In the genomic region with DNA sequence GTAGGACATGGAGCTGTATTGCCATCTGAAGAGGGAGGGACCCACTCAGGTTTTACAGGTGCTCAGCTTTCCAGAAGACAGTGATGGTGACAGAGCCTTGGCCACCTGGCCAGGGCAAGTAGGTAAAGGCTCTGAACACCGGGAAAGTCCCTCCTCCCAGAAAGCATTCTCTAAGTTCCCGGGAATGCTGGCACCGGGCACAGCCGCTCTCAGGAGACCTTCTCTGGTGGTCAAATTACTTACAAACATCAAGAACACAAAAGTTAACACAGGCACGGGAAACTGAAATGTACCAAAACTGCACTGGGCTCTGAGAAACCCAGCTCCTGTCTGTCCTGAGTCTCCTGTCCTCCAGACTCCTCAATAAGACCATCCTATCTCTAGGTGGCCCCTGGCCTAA, we compare ENCODE assay signal across 8 mouse cellular contexts. TPM values are rescaled to one million over a fixed set of nuclear protein-coding genes. Genes with fewer than 3 reads are reported as not detected.
A peak's percentile ranks its signal among the peaks of the same experiment; 100 is the strongest.
DNase-seq lines count a peak whose midpoint lies in the region; ATAC-seq and TF ChIP-seq lines count a peak whose summit lies in the region.

No protein-coding gene starts in this region.

- H3K4me3 ChIP-seq in lung, embryonic 14.5 days (ENCODE audit: low read depth, low read length), result peak overlapping the region; percentile 82
- H3K4me3 ChIP-seq in embryonic facial prominence, embryonic 13.5 days, result peak overlapping the region; percentile 87
- peak overlapping the region; percentile 76 for H3K4me3 ChIP-seq in intestine, embryonic 15.5 days (replicated peaks)
- H3K4me3 ChIP-seq in neural tube, embryonic 13.5 days, result peak overlapping the region; percentile 94

- H3K9ac ChIP-seq in lung, embryonic 14.5 days, result peak overlapping the region; percentile 78
- H3K9ac ChIP-seq in embryonic facial prominence, embryonic 13.5 days, result peak overlapping the region; percentile 90
- H3K9ac ChIP-seq in intestine, embryonic 15.5 days, result peak overlapping the region; percentile 90
- peak overlapping the region; percentile 95 for H3K9ac ChIP-seq in neural tube, embryonic 13.5 days

- intact Hi-C loops in left cerebral cortex, postnatal 25 days (cut with DNase I), result loop anchor here (1.0 to 5.0 kb wide), 3 partner anchors 47 to 218 kb away; a partner anchor contains a TSS

- H3K27ac ChIP-seq in lung, embryonic 14.5 days (ENCODE audit: low read depth), result peak overlapping the region; percentile 73; the same call in 1 of the 2 replicates
- H3K27ac ChIP-seq in embryonic facial prominence, embryonic 13.5 days, result peak overlapping the region; percentile 82
- peak overlapping the region; percentile 67; the same call in 1 of the 2 replicates for H3K27ac ChIP-seq in intestine, embryonic 15.5 days
- peak overlapping the region; percentile 89 for H3K27ac ChIP-seq in neural tube, embryonic 13.5 days (replicated peaks)

- peaks cover under 1% of the 10 kb centered on the region; the same call in 1 of the 2 replicates for H3K36me3 ChIP-seq in lung, embryonic 14.5 days (ENCODE audit: insufficient read depth)
- H3K36me3 ChIP-seq in embryonic facial prominence, embryonic 13.5 days, result peaks cover 12% of the 10 kb centered on the region
- no peaks in the 10 kb centered on the region for H3K36me3 ChIP-seq in intestine, embryonic 15.5 days
- H3K36me3 ChIP-seq in neural tube, embryonic 13.5 days, result peaks cover 8% of the 10 kb centered on the region; the same call in 1 of the 2 replicates

- H3K4me1 ChIP-seq in lung, embryonic 14.5 days (ENCODE audit: insufficient read depth), result peaks cover 11% of the 10 kb centered on the region
- H3K4me1 ChIP-seq in embryonic facial prominence, embryonic 13.5 days, result peaks cover 17% of the 10 kb centered on the region
- peaks cover 15% of the 10 kb centered on the region for H3K4me1 ChIP-seq in intestine, embryonic 15.5 days (replicated peaks)
- peaks cover 38% of the 10 kb centered on the region for H3K4me1 ChIP-seq in neural tube, embryonic 13.5 days (replicated peaks)

- no peaks in the 10 kb centered on the region for H3K9me3 ChIP-seq in lung, embryonic 14.5 days (ENCODE audit: low read depth, low read length)
- H3K9me3 ChIP-seq in embryonic facial prominence, embryonic 13.5 days, result no peaks in the 10 kb centered on the region
- H3K9me3 ChIP-seq in intestine, embryonic 15.5 days, result no peaks in the 10 kb centered on the region
- no peaks in the 10 kb centered on the region for H3K9me3 ChIP-seq in neural tube, embryonic 13.5 days

- no peaks in the 10 kb centered on the region for H3K27me3 ChIP-seq in lung, embryonic 14.5 days (ENCODE audit: insufficient read depth, low read length)
- no peaks in the 10 kb centered on the region for H3K27me3 ChIP-seq in embryonic facial prominence, embryonic 13.5 days
- no peaks in the 10 kb centered on the region for H3K27me3 ChIP-seq in intestine, embryonic 15.5 days (replicated peaks)
- H3K27me3 ChIP-seq in neural tube, embryonic 13.5 days, result no peaks in the 10 kb centered on the region

- peak; percentile 15 for DNase-seq in lung, embryonic 14.5 days
- DNase-seq in lung, postnatal 36 days, result no peak
- DNase-seq in left cerebral cortex, postnatal 25 days (ENCODE audit: low spot score in 2 of 2), result no peak
- no peak for DNase-seq in layer of hippocampus, postnatal 14 days (ENCODE audit: low spot score in 2 of 2)
- no peak for DNase-seq in cerebellum, adult 11-12 months

- H3K4me2 ChIP-seq in lung, embryonic 14.5 days, result peak overlapping the region; percentile 87
- peak overlapping the region; percentile 87 for H3K4me2 ChIP-seq in embryonic facial prominence, embryonic 13.5 days
- peak overlapping the region; percentile 68 for H3K4me2 ChIP-seq in intestine, embryonic 15.5 days (replicated peaks)
- peak overlapping the region; percentile 89 for H3K4me2 ChIP-seq in neural tube, embryonic 13.5 days

- no peak for TF ChIP-seq CTCF in lung, embryonic 14.5 days (IDR thresholded peaks at IDR 0.05; ENCODE audit: low read depth)

- ATAC-seq in lung, embryonic 14.5 days (ENCODE audit: insufficient read depth), result peak; percentile 3; the same call in 1 of the 2 replicates
- ATAC-seq in embryonic facial prominence, embryonic 13.5 days (ENCODE audit: insufficient number of reproducible peaks, insufficient read depth, low FRiP score, low TSS enrichment, low read depth), result no peak
- ATAC-seq in intestine, embryonic 15.5 days, result peak; percentile 7; the same call in 1 of the 2 replicates
- no peak; the same call in 1 of the 2 replicates for ATAC-seq in neural tube, embryonic 13.5 days (ENCODE audit: low read depth)

- 3% methylated on average over 5 of the region's 5 CpGs for WGBS in lung, embryonic 14.5 days
- WGBS in embryonic facial prominence, embryonic 13.5 days, result 1% methylated on average over 5 of the region's 5 CpGs
- 3% methylated on average over 5 of the region's 5 CpGs for WGBS in intestine, embryonic 15.5 days
- WGBS in neural tube, embryonic 13.5 days, result 11% methylated on average over 5 of the region's 5 CpGs

RNA-seq across cellular contexts. Expression of a gene that starts 45.3 kb away (rescaled TPM):
- polyA plus RNA-seq in lung, embryonic 14.5 days (2014; fragmentation: Nextera tagmentation; extraction: Ambion mirVana), result 0.28 and 0.54 TPM in 2 replicates
- 0.40 and 0.49 TPM in 2 replicates for polyA plus RNA-seq in embryonic facial prominence, embryonic 13.5 days (2015; fragmentation: Nextera tagmentation; extraction: Ambion mirVana)
- polyA plus RNA-seq in intestine, embryonic 15.5 days (2015; fragmentation: Nextera tagmentation; extraction: Ambion mirVana), result 0.19 and 0.33 TPM in 2 replicates
- polyA plus RNA-seq in neural tube, embryonic 13.5 days (2015; fragmentation: Nextera tagmentation; extraction: Ambion mirVana), result 3.4 and 4.0 TPM in 2 replicates
- 1 to 10 TPM; 1.0 to 1.2 TPM for total RNA-seq in left cerebral cortex, postnatal 25 days (2021)
- total RNA-seq in layer of hippocampus, postnatal 14 days (2021), result 1 to 10 TPM; 1.6 to 2.3 TPM

RNA-seq across cellular contexts. Expression of a gene that starts 45.6 kb away (rescaled TPM):
- 2.7 and 3.5 TPM in 2 replicates for polyA plus RNA-seq in lung, embryonic 14.5 days (2014; fragmentation: Nextera tagmentation; extraction: Ambion mirVana)
- polyA plus RNA-seq in embryonic facial prominence, embryonic 13.5 days (2015; fragmentation: Nextera tagmentation; extraction: Ambion mirVana), result 2.1 TPM in 2 replicates
- polyA plus RNA-seq in intestine, embryonic 15.5 days (2015; fragmentation: Nextera tagmentation; extraction: Ambion mirVana), result 1.8 and 1.9 TPM in 2 replicates
- polyA plus RNA-seq in neural tube, embryonic 13.5 days (2015; fragmentation: Nextera tagmentation; extraction: Ambion mirVana), result 2.8 and 3.0 TPM in 2 replicates
- total RNA-seq in left cerebral cortex, postnatal 25 days (2021), result 10 to 100 TPM; 25.1 to 27.1 TPM
- 10 to 100 TPM; 33.0 to 33.5 TPM for total RNA-seq in layer of hippocampus, postnatal 14 days (2021)

Comparison
In these comparisons a context has a peak if more than half of its experiments do, and no peak if none do; other contexts are left out.
1. ATAC-seq: peak in lung, embryonic 14.5 days (single experiment) and intestine, embryonic 15.5 days (single experiment); none in embryonic facial prominence, embryonic 13.5 days (single experiment) and neural tube, embryonic 13.5 days (single experiment).
2. Peak in every context shown above with its lines, with median percentiles within 50 percentile points of each other: H3K27ac ChIP-seq, H3K4me2 ChIP-seq, H3K4me3 ChIP-seq and H3K9ac ChIP-seq.